Mouse (Mus musculus) forebrain, embryonic 12.5 days (tissue): ENCODE data around the gene Trim34a. TPM values are rescaled to one million over a fixed set of nuclear protein-coding genes. Genes with fewer than 3 reads are reported as not detected.
"Not testable (repeated sequence)": the region's sequence is repeated elsewhere in the genome, so short reads cannot be mapped to it uniquely, and the experiment has no call there.

ENCODE experiments used
- ATAC-seq: fragments of 200-750 bp; cut with Nextera tagmentation; 2 replicates; pipeline ENCODE4 v1.8.0; 2017; ENCODE audit warnings: moderate TSS enrichment; ENCODE audit not compliant: low FRiP score
- H3K27ac ChIP-seq: fragments of 300-500 bp; sonication (generic); 2 replicates; pipeline ENCODE4 v1.5.1; 2016; ENCODE audit warnings: mild to moderate bottlenecking
- H3K27me3 ChIP-seq: fragments of 300-500 bp; sonication (generic); 2 replicates; pipeline ENCODE4 v1.6.1; 2016; ENCODE audit warnings: mild to moderate bottlenecking
- H3K36me3 ChIP-seq: fragments of 300-500 bp; sonication (generic); replicated peaks from 2 replicates; pipeline ENCODE4 v1.6.1; 2016; ENCODE audit warnings: mild to moderate bottlenecking
- H3K4me1 ChIP-seq: fragments of 300-500 bp; sonication (generic); 2 replicates; pipeline ENCODE4 v1.6.1; 2016
- H3K4me2 ChIP-seq: fragments of 300-500 bp; sonication (generic); 2 replicates; pipeline ENCODE4 v1.6.1; 2016; ENCODE audit warnings: mild to moderate bottlenecking, moderate library complexity
- H3K4me3 ChIP-seq: fragments of 300-500 bp; sonication (generic); replicated peaks from 2 replicates; pipeline ENCODE4 v1.5.1; 2016; ENCODE audit warnings: mild to moderate bottlenecking
- H3K9ac ChIP-seq: fragments of 300-500 bp; sonication (generic); 2 replicates; pipeline ENCODE4 v1.6.1; 2016; ENCODE audit warnings: mild to moderate bottlenecking
- H3K9me3 ChIP-seq: fragments of 300-500 bp; sonication (generic); 2 replicates; pipeline ENCODE4 v1.6.1; 2016
- WGBS: fragments of 180-500 bp; shearing (Covaris S2); methylation state at CpG from one replicate; pipeline ENCODE4 v1.1.7; 2016; 5-methylcytosine and 5-hydroxymethylcytosine counted together
- polyA plus RNA-seq: library from polyadenylated mRNA; unstranded; fragments of >200 nt; fragmentation: Nextera tagmentation; extraction: Ambion mirVana; gene quantifications from 2 replicates; pipeline ENCODE4 v1.2.1, GENCODE M21; 2016

Trim34a gene
- polyA plus RNA-seq, 1 experiment from 2014 or later, result 1.1 TPM

GRCm38 (mm10) chr7:104279361-104279760 lies 35.1 kb downstream of the Trim34a start:
- H3K4me3 ChIP-seq, H3K4me2 ChIP-seq, ATAC-seq, H3K9me3 ChIP-seq, H3K9ac ChIP-seq, H3K27ac ChIP-seq, H3K4me1 ChIP-seq, H3K36me3 ChIP-seq, H3K27me3 ChIP-seq: not testable (repeated sequence)
- WGBS, result 73% methylated on average over 3 of the region's 3 CpGs

- H3K36me3 ChIP-seq, H3K9ac ChIP-seq, ATAC-seq, H3K27me3 ChIP-seq, H3K9me3 ChIP-seq, H3K4me1 ChIP-seq, H3K4me3 ChIP-seq, H3K4me2 ChIP-seq, H3K27ac ChIP-seq: not testable (repeated sequence)
- WGBS, result 47% methylated on average over 14 of the region's 14 CpGs
Measured at GRCm38 (mm10) chr7:104287576-104288443, 43.6 kb downstream of the Trim34a start, which contains the start of gene Trim5. Gene Trim5, minus strand, starts transcription at chr7:104288094.

GRCm38 (mm10) chr7:104290641-104291040 lies 46.4 kb downstream of the Trim34a start:
- WGBS, result 92% methylated on average over 1 of the region's 1 CpGs

GRCm38 (mm10) chr7:104291638-104292400 lies 47.6 kb downstream of the Trim34a start:
- H3K9ac ChIP-seq, result no peak overlapping the region
- H3K9me3 ChIP-seq, result no peaks in the 10 kb centered on the region
- 84% methylated on average over 5 of the region's 5 CpGs for WGBS
- no peak overlapping the region for H3K4me3 ChIP-seq
- ATAC-seq, result no peak
- H3K27me3 ChIP-seq, result no peaks in the 10 kb centered on the region
- H3K27ac ChIP-seq, result no peak overlapping the region
- H3K4me1 ChIP-seq, result no peaks in the 10 kb centered on the region
- H3K4me2 ChIP-seq, result no peak overlapping the region
- H3K36me3 ChIP-seq, result no peaks in the 10 kb centered on the region

More at GRCm38 (mm10) chr7:104290641-104291040, 46.4 kb downstream of the Trim34a start:
- H3K4me1 ChIP-seq, result no peaks in the 10 kb centered on the region
- no peak overlapping the region for H3K27ac ChIP-seq
- H3K9me3 ChIP-seq, result no peaks in the 10 kb centered on the region
- no peak overlapping the region for H3K4me3 ChIP-seq
- ATAC-seq, result no peak
- no peaks in the 10 kb centered on the region for H3K27me3 ChIP-seq
- H3K36me3 ChIP-seq, result no peaks in the 10 kb centered on the region
- H3K4me2 ChIP-seq, result no peak overlapping the region
- no peak overlapping the region for H3K9ac ChIP-seq

Other genes starting within 250 kb of the Trim34a start
- not detected in 2 replicates for gene Olfr638, start 245.7 kb upstream of the Trim34a start, polyA plus RNA-seq
- gene Olfr639, start 227.2 kb upstream of the Trim34a start, polyA plus RNA-seq, result 0.04 TPM in 1 of 2 replicates, not detected in the other
- gene Olfr640, start 218.9 kb upstream of the Trim34a start, polyA plus RNA-seq, result not detected in 2 replicates
- not detected in 2 replicates for gene Olfr641, start 209.0 kb upstream of the Trim34a start, polyA plus RNA-seq
- not detected in 2 replicates for gene Olfr642, start 191.8 kb upstream of the Trim34a start, polyA plus RNA-seq
- gene 4930516K23Rik, start 183.0 kb upstream of the Trim34a start, polyA plus RNA-seq, result not detected in 2 replicates
- not detected in 2 replicates for gene Olfr644, start 172.6 kb upstream of the Trim34a start, polyA plus RNA-seq
- gene Olfr645, start 159.0 kb upstream of the Trim34a start, polyA plus RNA-seq, result not detected in 2 replicates
- gene Olfr646, start 139.6 kb upstream of the Trim34a start, polyA plus RNA-seq, result not detected in 2 replicates
- not detected in 2 replicates for gene Ubqln5, start 114.6 kb upstream of the Trim34a start, polyA plus RNA-seq
- not detected in 2 replicates for gene Olfr643, start 107.1 kb upstream of the Trim34a start, polyA plus RNA-seq
- not detected in 2 replicates for gene Ubqln3, start 101.2 kb upstream of the Trim34a start, polyA plus RNA-seq
- gene Ubqlnl, start 93.9 kb upstream of the Trim34a start, polyA plus RNA-seq, result not detected in 2 replicates
- not detected in 2 replicates for gene Olfm5, start 79.6 kb upstream of the Trim34a start, polyA plus RNA-seq
- gene Olfr648, start 61.1 kb upstream of the Trim34a start, polyA plus RNA-seq, result 0.41 and 0.51 TPM in 2 replicates
- gene Olfr649, start 48.5 kb upstream of the Trim34a start, polyA plus RNA-seq, result not detected in 2 replicates
- gene Trim6, start 25.7 kb upstream of the Trim34a start, polyA plus RNA-seq, result 0.62 and 1.1 TPM in 2 replicates
- gene Trim5, start 43.6 kb downstream of the Trim34a start, polyA plus RNA-seq, result 0.05 TPM in 1 of 2 replicates, not detected in the other
- gene Trim12a, start 71.0 kb downstream of the Trim34a start, polyA plus RNA-seq, result 1.4 and 1.9 TPM in 2 replicates
- gene Trim34b, start 85.0 kb downstream of the Trim34a start, polyA plus RNA-seq, result not detected in 2 replicates
- 0.55 and 0.83 TPM in 2 replicates for gene Trim12c, start 108.9 kb downstream of the Trim34a start, polyA plus RNA-seq
- gene Trim30b, start 125.4 kb downstream of the Trim34a start, polyA plus RNA-seq, result not detected in 2 replicates
- not detected in 2 replicates for gene Trim30c, start 156.4 kb downstream of the Trim34a start, polyA plus RNA-seq
- 0.40 and 0.52 TPM in 2 replicates for gene Trim30a, start 220.7 kb downstream of the Trim34a start, polyA plus RNA-seq